Mouse (Mus musculus) hematopoietic stem cell, adult 5-6 weeks (primary cell): ENCODE measurements around the gene Olfr690. TPM values are rescaled to one million over a fixed set of nuclear protein-coding genes. Genes with fewer than 3 reads are reported as not detected.

Experiments used
- total RNA-seq: library from RNA; stranded (forward); fragments of 172-1452, 232-1000 nt; gene quantifications from 2 replicates; pipeline ENCODE4 v1.2.3, GENCODE M21; 2017

The Olfr690 gene
- total RNA-seq, 1 experiment from 2014 or later: not detected

Other genes with a start within 250 kb of the Olfr690 start
- gene Olfr680-ps1, start 241.3 kb downstream of the Olfr690 start, total RNA-seq: not detected in 2 replicates
- not detected in 2 replicates for gene Olfr681, start 217.3 kb downstream of the Olfr690 start, total RNA-seq
- not detected in 2 replicates for gene Olfr683, start 187.1 kb downstream of the Olfr690 start, total RNA-seq
- not detected in 2 replicates for gene Olfr684, start 170.5 kb downstream of the Olfr690 start, total RNA-seq
- not detected in 2 replicates for gene Olfr685, start 148.1 kb downstream of the Olfr690 start, total RNA-seq
- not detected in 2 replicates for gene Olfr686, start 126.6 kb downstream of the Olfr690 start, total RNA-seq
- gene Olfr688, start 46.0 kb downstream of the Olfr690 start, total RNA-seq: not detected in 2 replicates
- gene Olfr689, start 22.9 kb downstream of the Olfr690 start, total RNA-seq: not detected in 2 replicates
- not detected in 2 replicates for gene Olfr691, start 8.2 kb upstream of the Olfr690 start, total RNA-seq
- gene Olfr692, start 34.1 kb upstream of the Olfr690 start, total RNA-seq: not detected in 2 replicates
- gene Gm5901, start 40.9 kb upstream of the Olfr690 start, total RNA-seq: not detected in 2 replicates
- gene Fam160a2, start 66.0 kb upstream of the Olfr690 start, total RNA-seq: 13.2 and 15.8 TPM in 2 replicates
- not detected in 2 replicates for gene Cnga4, start 70.5 kb upstream of the Olfr690 start, total RNA-seq
- not detected in 2 replicates for gene Cckbr, start 91.6 kb upstream of the Olfr690 start, total RNA-seq
- 5.6 and 7.2 TPM in 2 replicates for gene Cavin3, start 148.2 kb upstream of the Olfr690 start, total RNA-seq
- 11.0 and 17.9 TPM in 2 replicates for gene Smpd1, start 220.3 kb upstream of the Olfr690 start, total RNA-seq
- 5.9 and 9.5 TPM in 2 replicates for gene Apbb1, start 247.5 kb upstream of the Olfr690 start, total RNA-seq